Mouse (Mus musculus) kidney, postnatal 0 days (tissue): ENCODE measurements around the gene Disp2. TPM values are rescaled to one million over a fixed set of nuclear protein-coding genes. Genes with fewer than 3 reads are reported as not detected.

Experiments used
- ATAC-seq: fragments of 200-750 bp; cut with Nextera tagmentation; replicated peaks from 2 replicates; pipeline ENCODE4 v1.8.0; 2017; ENCODE audit warnings: low read depth, moderate number of reproducible peaks, moderate TSS enrichment, moderate library complexity; ENCODE audit not compliant: low FRiP score
- DNase-seq: peaks from one replicate; pipeline ENCODE4 v3.0.0-alpha.2; 2016; ENCODE audit warnings: low spot score
- H3K27ac ChIP-seq: fragments of 300-500 bp; sonication (generic); 2 replicates; pipeline ENCODE4 v1.5.1; 2014; ENCODE audit warnings: mild to moderate bottlenecking
- H3K27me3 ChIP-seq: fragments of 300-500 bp; sonication (generic); 2 replicates; pipeline ENCODE4 v1.6.1; 2014; ENCODE audit warnings: low read length, mixed read lengths; ENCODE audit not compliant: insufficient read depth
- H3K36me3 ChIP-seq: fragments of 300-500 bp; sonication (generic); 2 replicates; pipeline ENCODE4 v1.6.1; 2014; ENCODE audit warnings: low read length, mixed read lengths; ENCODE audit not compliant: insufficient read depth
- H3K4me1 ChIP-seq: fragments of 300-500 bp; sonication (generic); replicated peaks from 2 replicates; pipeline ENCODE4 v1.6.1; 2014; ENCODE audit warnings: antibody characterized with exemption, low read length, mixed read lengths; ENCODE audit not compliant: insufficient read depth
- H3K4me2 ChIP-seq: fragments of 300-500 bp; sonication (generic); 2 replicates; pipeline ENCODE4 v1.6.1; 2014; ENCODE audit warnings: mild to moderate bottlenecking, low read length, moderate library complexity, mixed read lengths
- H3K4me3 ChIP-seq: fragments of 300-500 bp; sonication (generic); replicated peaks from 2 replicates; pipeline ENCODE4 v1.5.1; 2014; ENCODE audit warnings: low read depth, low read length
- H3K9ac ChIP-seq: fragments of 300-500 bp; sonication (generic); 2 replicates; pipeline ENCODE4 v1.6.1; 2014; ENCODE audit warnings: low read depth, low read length
- H3K9me3 ChIP-seq: fragments of 300-500 bp; sonication (generic); replicated peaks from 2 replicates; pipeline ENCODE4 v1.6.1; 2016; ENCODE audit warnings: low read length, inconsistent platforms, mixed read lengths
- CTCF ChIP-seq: IDR thresholded peaks from 2 replicates; pipeline ENCODE4 v1.5.1; 2016; ENCODE audit warnings: antibody characterized with exemption, low read depth, mild to moderate bottlenecking, moderate library complexity
- WGBS: fragments of 180-500 bp; shearing (Covaris S2); extraction: QIAGEN DNeasy Blood & Tissue Kit; methylation state at CpG from one replicate; pipeline ENCODE4 v1.1.7; 2014; 5-methylcytosine and 5-hydroxymethylcytosine counted together
- polyA plus RNA-seq: library from polyadenylated mRNA; unstranded; fragments of >200 nt; fragmentation: Nextera tagmentation; extraction: Ambion mirVana; gene quantifications from 2 replicates; pipeline ENCODE4 v1.2.1, GENCODE M21; 2015

Disp2 gene
- polyA plus RNA-seq, 1 experiment from 2014 or later: 0.05 TPM

DNA sequence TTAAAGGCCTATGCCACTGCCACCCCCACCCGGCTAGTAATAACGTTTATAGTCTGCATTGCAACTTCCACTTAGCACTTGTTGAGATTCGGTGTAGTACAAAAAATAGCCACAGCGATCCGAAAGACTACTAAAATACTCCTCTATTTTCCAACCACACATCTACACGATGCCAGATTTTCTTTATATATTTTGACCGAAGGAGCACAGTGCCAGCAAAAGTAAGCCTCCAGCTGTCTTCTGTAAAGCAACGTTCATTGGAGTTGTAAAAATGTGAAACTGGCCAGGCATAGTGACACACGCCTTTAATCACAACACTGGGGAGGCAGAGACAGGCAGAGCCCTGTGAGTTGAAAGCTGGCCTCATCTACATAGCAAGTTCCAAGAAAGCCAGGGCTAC lies 38.3 kb upstream of the Disp2 start:
- no peak for TF ChIP-seq CTCF
- ATAC-seq: no peak
- WGBS: 60% methylated on average over 9 of the region's 9 CpGs
- Histone ChIP-seq H3K27ac (no peak overlapping the region), H3K27me3 (peaks cover 7% of the 10 kb centered on the region), H3K4me1 (peaks cover 7% of the 10 kb centered on the region), H3K4me2 (no peak overlapping the region), H3K9ac (no peak overlapping the region), H3K9me3 (no peaks in the 10 kb centered on the region), H3K36me3 (no peaks in the 10 kb centered on the region), H3K4me3 (no peak overlapping the region)
- no peak for DNase-seq

DNA sequence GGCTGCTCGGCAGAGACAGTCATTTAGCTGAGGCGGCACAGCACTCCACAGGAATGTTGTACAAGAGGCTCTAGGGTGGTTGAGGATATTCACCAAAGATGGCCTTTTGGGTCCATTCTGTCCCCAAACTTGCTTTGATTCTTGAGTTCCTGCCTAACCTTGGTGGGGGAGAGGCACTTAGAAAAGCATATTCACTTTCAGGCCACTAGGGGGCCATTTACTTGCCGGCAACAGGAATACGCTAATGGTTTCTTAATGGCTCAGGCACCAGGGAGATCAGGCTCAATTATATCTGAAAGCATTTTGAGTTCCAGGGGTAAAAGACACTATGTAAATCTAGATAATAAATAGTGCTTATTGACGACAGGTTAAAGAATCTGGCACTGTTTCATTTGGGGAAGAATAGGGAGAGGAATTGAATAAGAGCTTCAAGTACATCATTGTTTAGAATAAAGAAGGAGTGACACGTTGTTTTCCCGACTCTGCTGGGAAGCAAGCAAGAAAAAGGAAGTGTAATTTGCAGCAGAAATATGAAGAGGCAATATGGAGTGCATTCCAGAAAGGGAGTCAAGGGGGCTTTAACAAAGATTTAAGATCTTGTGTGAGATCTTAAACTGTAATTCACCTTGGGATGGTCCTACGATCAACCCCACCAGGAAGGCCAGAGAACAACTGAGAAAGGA lies 36.1 kb upstream of the Disp2 start:
- Histone ChIP-seq H3K27ac (no peak overlapping the region), H3K4me1 (peaks cover 7% of the 10 kb centered on the region), H3K27me3 (peaks cover 7% of the 10 kb centered on the region), H3K9me3 (no peaks in the 10 kb centered on the region), H3K4me3 (no peak overlapping the region), H3K4me2 (no peak overlapping the region), H3K9ac (no peak overlapping the region), H3K36me3 (no peaks in the 10 kb centered on the region)
- WGBS: 27% methylated on average over 8 of the region's 8 CpGs
- peak; percentile 89 for DNase-seq
- peak; percentile 85 for TF ChIP-seq CTCF
- ATAC-seq: no peak

DNA sequence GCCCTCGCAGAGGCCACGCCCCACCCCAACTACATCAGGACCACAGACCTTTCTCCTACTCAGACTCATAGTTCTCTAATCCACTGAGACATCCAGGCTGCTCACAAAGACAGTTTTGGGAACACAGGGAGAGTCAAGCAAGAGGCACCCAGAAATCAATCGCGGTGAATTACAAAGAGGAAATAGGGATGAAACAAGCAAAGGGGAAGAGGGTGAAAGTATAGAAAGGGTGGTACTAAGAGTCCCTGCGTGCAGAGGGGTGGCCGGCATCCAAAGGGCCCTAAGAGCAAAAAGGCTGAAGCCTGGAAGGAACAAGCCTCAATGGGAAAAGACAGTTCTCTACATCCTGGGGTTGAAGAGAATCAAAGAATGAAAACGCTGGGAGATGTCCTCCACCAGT lies 34.9 kb upstream of the Disp2 start:
- Histone ChIP-seq H3K9ac (no peak overlapping the region), H3K4me3 (no peak overlapping the region)
- 11% methylated on average over 7 of the region's 7 CpGs for WGBS

DNA sequence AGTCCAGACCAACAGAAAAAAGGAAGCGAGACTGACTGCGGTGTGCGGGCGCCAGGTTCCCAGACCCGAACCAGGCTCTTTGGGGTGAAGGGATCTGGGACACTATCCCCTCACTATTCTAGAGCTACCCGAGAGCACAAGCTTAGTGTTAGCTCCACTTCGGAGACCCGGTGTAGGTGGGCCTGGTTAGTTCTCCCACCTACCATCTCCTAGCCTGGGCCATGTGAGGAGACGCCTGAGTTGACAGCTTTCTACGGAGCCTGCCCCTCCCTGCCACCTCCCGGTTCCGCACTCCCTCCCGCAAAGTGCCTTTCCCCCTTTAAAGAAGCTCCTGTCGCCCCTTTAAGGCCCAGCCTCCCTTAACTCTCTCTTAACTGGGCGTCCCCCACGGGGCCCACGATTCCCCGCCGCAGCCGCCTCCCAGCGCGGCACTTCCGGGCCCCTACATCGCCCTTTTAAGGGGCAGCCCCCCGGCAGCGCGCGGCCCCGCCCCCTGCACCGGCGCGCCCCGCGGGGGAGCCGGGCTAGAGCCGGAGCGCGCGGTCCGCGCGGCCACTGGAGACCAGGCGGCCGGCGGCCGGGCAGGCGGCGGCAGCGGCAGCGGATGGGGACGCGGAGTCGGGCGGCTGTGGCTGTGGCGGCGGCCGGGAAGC lies 34.2 kb upstream of the Disp2 start, which contains the start of gene Inafm2:
Gene Inafm2, plus strand, starts transcription at position 527 of the 653 bp plus-strand sequence.
- under 1% methylated on average over 48 of the region's 57 CpGs for WGBS
- Histone ChIP-seq H3K36me3 (no peaks in the 10 kb centered on the region), H3K27me3 (peaks cover 7% of the 10 kb centered on the region), H3K9ac (peak within 1 kb of the TSS; percentile 84), H3K4me1 (peaks cover 7% of the 10 kb centered on the region), H3K9me3 (no peaks in the 10 kb centered on the region), H3K4me3 (peak within 1 kb of the TSS; percentile 69), H3K4me2 (peak within 1 kb of the TSS; percentile 99), H3K27ac (peak within 1 kb of the TSS; percentile 19)
- DNase-seq: peak; percentile 96
- ATAC-seq: peak; percentile 87
- TF ChIP-seq CTCF: peak; percentile 15; the same call in 1 of the 2 replicates

More for the DNA sequence above, 34.9 kb upstream of the Disp2 start:
- DNase-seq (no peak), ATAC-seq (no peak)
- Histone ChIP-seq H3K4me2 (peak overlapping the region; percentile 99), H3K27me3 (peaks cover 7% of the 10 kb centered on the region), H3K4me1 (peaks cover 7% of the 10 kb centered on the region), H3K9me3 (no peaks in the 10 kb centered on the region), H3K27ac (no peak overlapping the region), H3K36me3 (no peaks in the 10 kb centered on the region)
- TF ChIP-seq CTCF: no peak

DNA sequence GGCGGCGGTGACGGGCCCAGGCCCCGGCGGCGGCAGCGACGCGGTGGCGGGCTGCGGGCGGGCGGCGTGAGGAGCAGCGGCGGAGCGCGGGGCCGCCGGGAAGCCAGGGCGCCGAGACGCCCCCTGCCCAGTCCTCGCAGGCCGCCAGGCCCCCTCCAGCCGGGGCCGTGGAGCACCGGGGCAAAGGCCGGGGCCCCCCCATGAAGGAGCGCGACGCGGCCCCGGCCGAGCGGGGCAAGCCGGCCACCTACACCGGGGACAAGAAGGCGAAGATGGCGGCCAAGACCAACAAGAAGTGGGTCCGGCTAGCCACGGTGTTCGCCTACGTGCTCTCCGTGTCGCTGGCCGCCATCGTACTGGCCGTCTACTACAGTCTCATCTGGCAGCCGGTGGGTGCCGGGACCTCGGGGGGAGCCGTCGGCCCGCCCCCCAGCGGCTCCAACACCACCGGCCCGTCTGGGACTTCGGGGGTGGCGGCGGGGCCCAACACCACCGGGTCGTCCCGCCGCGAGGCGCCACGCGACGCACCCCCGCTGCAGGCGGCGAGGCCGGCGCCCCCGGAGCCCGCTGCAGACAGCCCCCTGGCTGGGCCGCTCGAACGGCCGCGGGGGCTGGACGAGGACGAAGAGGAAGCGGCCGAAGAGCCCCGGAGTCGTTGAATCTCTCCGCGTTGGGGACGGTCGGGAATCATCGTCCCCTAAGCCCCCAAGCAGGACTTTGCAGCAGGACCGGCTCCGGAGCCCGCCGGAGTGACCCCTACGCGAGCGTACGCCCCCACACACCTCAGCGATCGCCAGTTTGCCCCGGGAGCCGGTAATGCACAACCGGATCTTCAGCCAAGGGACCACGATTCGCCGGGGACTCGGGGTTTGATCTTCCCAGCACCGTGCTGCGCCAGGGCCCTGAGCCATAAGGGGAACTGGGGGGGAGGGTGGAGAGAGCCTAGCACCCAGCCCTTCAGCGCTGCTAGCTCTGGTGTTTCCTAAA lies 33.3 kb upstream of the Disp2 start:
- under 1% methylated on average over 92 of the region's 113 CpGs for WGBS
- no peaks in the 10 kb centered on the region for H3K9me3 ChIP-seq
- DNase-seq (peak; percentile 50), ATAC-seq (peak; percentile 67)
- peak overlapping the region; percentile 19 for H3K27ac ChIP-seq
- H3K27me3 ChIP-seq: peaks cover 7% of the 10 kb centered on the region
- H3K4me2 ChIP-seq: peak overlapping the region; percentile 99
- no peak for TF ChIP-seq CTCF
- H3K9ac ChIP-seq: peak overlapping the region; percentile 84
- H3K4me3 ChIP-seq: peak overlapping the region; percentile 69
- H3K36me3 ChIP-seq: no peaks in the 10 kb centered on the region
- H3K4me1 ChIP-seq: peaks cover 7% of the 10 kb centered on the region
